Mouse (Mus musculus) adrenal gland, postnatal 36 days (tissue): ENCODE measurements around the gene Pml. TPM values are rescaled to one million over a fixed set of nuclear protein-coding genes. Genes with fewer than 3 reads are reported as not detected.

Experiments
- DNase-seq, 2 experiments: peaks; one replicate each; pipeline ENCODE4 v3.0.0; 2021; ENCODE audit warnings: mixed read lengths in 1 of 2
- long read RNA-seq, 2 experiments: library from polyadenylated mRNA; stranded (forward); transcript quantifications; one replicate each; pipeline ENCODE4 v2.0.0; 2021; ENCODE audit warnings: borderline sequencing depth in 2 of 2
- total RNA-seq, 2 experiments: library from RNA; stranded (reverse); gene quantifications; 2 replicates each; pipeline ENCODE4 v1.2.3; 2021

The Pml gene
- 10 to 100 TPM; 22.4 to 24.2 TPM for total RNA-seq
- long read RNA-seq, experiment 1, full-length matches to known transcripts: 1 of 6 reads
- long read RNA-seq, experiment 1, partial matches to known transcripts: 1 of 6 reads
- long read RNA-seq, experiment 1, other reads (novel, unspliced or antisense): 4 of 6 reads
- long read RNA-seq, experiment 2, full-length matches to known transcripts: 3 of 5 reads
- long read RNA-seq, experiment 2, partial matches to known transcripts: 0 of 5 reads
- long read RNA-seq, experiment 2, other reads (novel, unspliced or antisense): 2 of 5 reads

- DNase-seq: peak; percentile 89 to 92
Measured at GRCm38 (mm10) chr9:58249592-58250192, at the start of gene Pml. Gene Pml (minus strand): TSS chr9:58249786.

- no peak for DNase-seq
Measured at GRCm38 (mm10) chr9:58297961-58298477, 48.4 kb upstream of the Pml start.

- DNase-seq: no peak
Measured at GRCm38 (mm10) chr9:58297065-58297464, 47.5 kb upstream of the Pml start.

GRCm38 (mm10) chr9:58295766-58296361 is 46.3 kb upstream of the Pml start:
- DNase-seq: no peak

GRCm38 (mm10) chr9:58295345-58295744 is 45.8 kb upstream of the Pml start:
- no peak for DNase-seq

GRCm38 (mm10) chr9:58294527-58294926 is 44.9 kb upstream of the Pml start:
- DNase-seq: no peak

- DNase-seq: no peak
Measured at GRCm38 (mm10) chr9:58289901-58290300, 40.3 kb upstream of the Pml start.

GRCm38 (mm10) chr9:58289090-58289489 is 39.5 kb upstream of the Pml start:
- DNase-seq: no peak

GRCm38 (mm10) chr9:58283431-58283830 is 33.8 kb upstream of the Pml start:
- no peak for DNase-seq

- peak; percentile 47 to 73 for DNase-seq
Measured at GRCm38 (mm10) chr9:58281597-58281996, 32.0 kb upstream of the Pml start.

GRCm38 (mm10) chr9:58280259-58281109 is 30.9 kb upstream of the Pml start:
- peak; percentile 44 to 74 for DNase-seq

- no peak for DNase-seq
Measured at GRCm38 (mm10) chr9:58279780-58280179, 30.2 kb upstream of the Pml start.

- DNase-seq: no peak
Measured at GRCm38 (mm10) chr9:58278821-58279723, 29.5 kb upstream of the Pml start.

GRCm38 (mm10) chr9:58278313-58278712 is 28.7 kb upstream of the Pml start:
- DNase-seq: no peak

GRCm38 (mm10) chr9:58276346-58276745 is 26.8 kb upstream of the Pml start:
- DNase-seq: no peak

GRCm38 (mm10) chr9:58275797-58276196 is 26.2 kb upstream of the Pml start:
- no peak for DNase-seq

- DNase-seq: peak; percentile 47 to 72
Measured at GRCm38 (mm10) chr9:58275115-58275774, 25.7 kb upstream of the Pml start.

- DNase-seq: no peak
Measured at GRCm38 (mm10) chr9:58274626-58275025, 25.0 kb upstream of the Pml start.

GRCm38 (mm10) chr9:58274101-58274604 is 24.6 kb upstream of the Pml start:
- no peak for DNase-seq

- no peak for DNase-seq
Measured at GRCm38 (mm10) chr9:58272855-58273254, 23.3 kb upstream of the Pml start.
